Mouse (Mus musculus) lung, adult 2 months (tissue): ENCODE data around the gene Cwc27.

ENCODE experiments used
- CTCF ChIP-seq: fragments of 200-500 bp; IDR thresholded peaks from 2 replicates; pipeline ENCODE4 v1.5.1; 2011; ENCODE audit warnings: mild to moderate bottlenecking, low read length, control low read depth; ENCODE audit not compliant: insufficient read depth
- POLR2A ChIP-seq: fragments of 200-500 bp; IDR thresholded peaks from 2 replicates; pipeline ENCODE4 v1.6.1; 2011; ENCODE audit warnings: low read depth, mild to moderate bottlenecking, control low read depth, low read length, borderline replicate concordance; ENCODE audit errors: extremely low read depth

GRCm38 (mm10) chr13:104590097-104590607, 226.8 kb downstream of the Cwc27 start:
- TF ChIP-seq CTCF (peak; percentile 11; the same call in 1 of the 2 replicates), POLR2A (no peak)
